Mouse (Mus musculus): ENCODE measurements at regions not wholly inside any gene's neighbourhood (a gene's known extent, or its start where the extent isn't known, plus 50 kb on each side); places are given as distances from the start of the nearest gene placed in this dataset.

- no peak for TF ChIP-seq CTCF (IDR thresholded peaks at IDR 0.05; ENCODE audit: borderline replicate concordance, extremely low read depth, insufficient read depth, insufficient read length)
- TF ChIP-seq POLR2A (IDR thresholded peaks at IDR 0.05; ENCODE audit: borderline replicate concordance, extremely low read depth, insufficient read depth, insufficient read length, poor library complexity, severe bottlenecking): no peak
Measured at GRCm38 (mm10) chr4:105437141-105437540, 280.0 kb downstream of the Plpp3 start.

All from brain, embryonic 14.5 days (tissue).